Mouse (Mus musculus) midbrain, embryonic 13.5 days (tissue): ENCODE data around the gene Crygd. TPM values are rescaled to one million over a fixed set of nuclear protein-coding genes. Genes with fewer than 3 reads are reported as not detected.
"Not testable (repeated sequence)": the region's sequence is repeated elsewhere in the genome, so short reads cannot be mapped to it uniquely, and the experiment has no call there.

ENCODE experiments used
- ATAC-seq: fragments of 200-750 bp; cut with Nextera tagmentation; 2 replicates; pipeline ENCODE4 v1.8.0; 2017; ENCODE audit warnings: mild to moderate bottlenecking, moderate TSS enrichment, moderate library complexity
- H3K27ac ChIP-seq: fragments of 300-500 bp; sonication (generic); 2 replicates; pipeline ENCODE4 v1.5.1; 2015; ENCODE audit warnings: inconsistent platforms, mild to moderate bottlenecking, moderate library complexity
- H3K27me3 ChIP-seq: fragments of 300-500 bp; sonication (generic); 2 replicates; pipeline ENCODE4 v1.6.1; 2015; ENCODE audit warnings: mild to moderate bottlenecking, inconsistent platforms
- H3K36me3 ChIP-seq: fragments of 300-500 bp; sonication (generic); 2 replicates; pipeline ENCODE4 v1.6.1; 2015; ENCODE audit warnings: mild to moderate bottlenecking, inconsistent platforms
- H3K4me1 ChIP-seq: fragments of 300-500 bp; sonication (generic); replicated peaks from 2 replicates; pipeline ENCODE4 v1.6.1; 2015; ENCODE audit warnings: inconsistent platforms
- H3K4me2 ChIP-seq: fragments of 300-500 bp; sonication (generic); replicated peaks from 2 replicates; pipeline ENCODE4 v1.6.1; 2015; ENCODE audit warnings: moderate library complexity, mild to moderate bottlenecking, inconsistent platforms
- H3K4me3 ChIP-seq: fragments of 300-500 bp; sonication (generic); replicated peaks from 2 replicates; pipeline ENCODE4 v1.5.1; 2015; ENCODE audit warnings: mild to moderate bottlenecking, inconsistent platforms
- H3K9ac ChIP-seq: fragments of 300-500 bp; sonication (generic); replicated peaks from 2 replicates; pipeline ENCODE4 v1.6.1; 2015; ENCODE audit warnings: mild to moderate bottlenecking, inconsistent platforms
- H3K9me3 ChIP-seq: fragments of 300-500 bp; sonication (generic); 2 replicates; pipeline ENCODE4 v1.6.1; 2016; ENCODE audit warnings: mild to moderate bottlenecking, inconsistent platforms
- WGBS: fragments of 180-500 bp; shearing (Covaris S2); methylation state at CpG from one replicate; pipeline ENCODE4 v1.1.7; 2015; 5-methylcytosine and 5-hydroxymethylcytosine counted together
- polyA plus RNA-seq: library from polyadenylated mRNA; unstranded; fragments of >200 nt; fragmentation: Nextera tagmentation; extraction: Ambion mirVana; gene quantifications from 2 replicates; pipeline ENCODE4 v1.2.1, GENCODE M21; 2015

The Crygd gene
- polyA plus RNA-seq, 1 experiment from 2014 or later, result not detected

- Histone ChIP-seq H3K9ac (no peak overlapping the region), H3K4me2 (no peak overlapping the region), H3K9me3 (no peaks in the 10 kb centered on the region), H3K4me1 (no peaks in the 10 kb centered on the region), H3K4me3 (no peak overlapping the region), H3K27ac (no peak overlapping the region), H3K36me3 (no peaks in the 10 kb centered on the region), H3K27me3 (no peaks in the 10 kb centered on the region)
- 20% methylated on average over 5 of the region's 5 CpGs for WGBS
- no peak for ATAC-seq
Measured at GRCm38 (mm10) chr1:65075607-65076006, 12.4 kb upstream of the Crygd start.

- ATAC-seq, result no peak
- WGBS, result 55% methylated on average over 6 of the region's 6 CpGs
- H3K4me3 ChIP-seq, result no peak within 1 kb of the TSS
- H3K4me2 ChIP-seq, result no peak within 1 kb of the TSS
- H3K4me1 ChIP-seq, result no peaks in the 10 kb centered on the region
- H3K9me3 ChIP-seq, result no peaks in the 10 kb centered on the region
- no peaks in the 10 kb centered on the region for H3K27me3 ChIP-seq
- H3K36me3 ChIP-seq, result no peaks in the 10 kb centered on the region
- H3K27ac ChIP-seq, result no peak within 1 kb of the TSS
- no peak within 1 kb of the TSS for H3K9ac ChIP-seq
Measured at GRCm38 (mm10) chr1:65073589-65073988, 10.3 kb upstream of the Crygd start, which contains the start of gene Crygc. TSS of gene Crygc (minus strand) at chr1:65073689.

GRCm38 (mm10) chr1:65067842-65068241 lies 4.6 kb upstream of the Crygd start:
- Histone ChIP-seq H3K27ac (no peak overlapping the region), H3K27me3 (no peaks in the 10 kb centered on the region), H3K4me1 (no peaks in the 10 kb centered on the region), H3K9ac (no peak overlapping the region), H3K4me3 (no peak overlapping the region), H3K4me2 (no peak overlapping the region), H3K9me3 (no peaks in the 10 kb centered on the region), H3K36me3 (no peaks in the 10 kb centered on the region)
- ATAC-seq, result no peak

GRCm38 (mm10) chr1:65064201-65064600 lies 949 bp upstream of the Crygd start:
- Histone ChIP-seq H3K9ac (no peak overlapping the region), H3K4me3 (no peak overlapping the region), H3K9me3 (no peaks in the 10 kb centered on the region), H3K27me3 (no peaks in the 10 kb centered on the region), H3K4me1 (no peaks in the 10 kb centered on the region), H3K4me2 (no peak overlapping the region), H3K36me3 (no peaks in the 10 kb centered on the region), H3K27ac (no peak overlapping the region)
- WGBS, result 82% methylated on average over 15 of the region's 15 CpGs
- no peak for ATAC-seq

- Histone ChIP-seq H3K36me3 (no peaks in the 10 kb centered on the region), H3K4me3 (no peak overlapping the region), H3K27ac (no peak overlapping the region), H3K4me2 (no peak overlapping the region), H3K9me3 (no peaks in the 10 kb centered on the region), H3K9ac (no peak overlapping the region), H3K4me1 (0 out of 2 replicates have a peak, but pooled peaks cover 3% of the 10 kb centered on the region), H3K27me3 (no peaks in the 10 kb centered on the region)
- 37% methylated on average over 2 of the region's 2 CpGs for WGBS
- ATAC-seq, result no peak
Measured at GRCm38 (mm10) chr1:65052140-65052539, 11.1 kb downstream of the Crygd start.

- Histone ChIP-seq H3K9ac (no peak overlapping the region), H3K27me3 (no peaks in the 10 kb centered on the region), H3K4me1 (0 out of 2 replicates have a peak, but pooled peaks cover 3% of the 10 kb centered on the region), H3K4me2 (no peak overlapping the region), H3K36me3 (no peaks in the 10 kb centered on the region), H3K27ac (no peak overlapping the region), H3K4me3 (no peak overlapping the region), H3K9me3 (no peaks in the 10 kb centered on the region)
- 64% methylated on average over 7 of the region's 7 CpGs for WGBS
- ATAC-seq, result no peak
Measured at GRCm38 (mm10) chr1:65051696-65052095, 11.6 kb downstream of the Crygd start.

GRCm38 (mm10) chr1:65050952-65051351 lies 12.3 kb downstream of the Crygd start, which contains the start of gene Cryge:
TSS of gene Cryge (minus strand) at chr1:65051149.
- not testable (repeated sequence) for H3K27ac ChIP-seq, H3K27me3 ChIP-seq, ATAC-seq, H3K4me1 ChIP-seq, H3K4me2 ChIP-seq, H3K9ac ChIP-seq, H3K9me3 ChIP-seq, H3K4me3 ChIP-seq, H3K36me3 ChIP-seq
- WGBS, result 65% methylated on average over 12 of the region's 12 CpGs

- H3K9ac ChIP-seq, result no peak overlapping the region
- H3K27me3 ChIP-seq, result no peaks in the 10 kb centered on the region
- 51% methylated on average over 12 of the region's 12 CpGs for WGBS
- ATAC-seq, result no peak
- 0 out of 2 replicates have a peak, but pooled peaks cover 3% of the 10 kb centered on the region for H3K4me1 ChIP-seq
- H3K36me3 ChIP-seq, result no peaks in the 10 kb centered on the region
- H3K4me3 ChIP-seq, result no peak overlapping the region
- no peak overlapping the region for H3K27ac ChIP-seq
- no peaks in the 10 kb centered on the region for H3K9me3 ChIP-seq
- no peak overlapping the region for H3K4me2 ChIP-seq
Measured at GRCm38 (mm10) chr1:65048781-65049180, 14.5 kb downstream of the Crygd start.

GRCm38 (mm10) chr1:65046401-65047109 lies 16.7 kb downstream of the Crygd start:
- Histone ChIP-seq H3K4me3 (no peak overlapping the region), H3K9ac (no peak overlapping the region), H3K36me3 (no peaks in the 10 kb centered on the region), H3K27ac (no peak overlapping the region), H3K27me3 (no peaks in the 10 kb centered on the region), H3K4me2 (no peak overlapping the region), H3K9me3 (no peaks in the 10 kb centered on the region), H3K4me1 (0 out of 2 replicates have a peak, but pooled peaks cover 3% of the 10 kb centered on the region)
- ATAC-seq, result 0 out of 2 replicates have a peak, but pooled peaks have one; percentile 27
- 39% methylated on average over 8 of the region's 8 CpGs for WGBS

- 90% methylated on average over 2 of the region's 2 CpGs for WGBS
- Histone ChIP-seq H3K27ac (no peak overlapping the region), H3K4me3 (no peak overlapping the region), H3K27me3 (no peaks in the 10 kb centered on the region), H3K4me1 (no peaks in the 10 kb centered on the region), H3K36me3 (no peaks in the 10 kb centered on the region), H3K9ac (no peak overlapping the region), H3K9me3 (no peaks in the 10 kb centered on the region), H3K4me2 (no peak overlapping the region)
- ATAC-seq, result no peak
Measured at GRCm38 (mm10) chr1:65043433-65043832, 19.8 kb downstream of the Crygd start.

GRCm38 (mm10) chr1:65041837-65042236 lies 21.4 kb downstream of the Crygd start:
- no peak overlapping the region for H3K27ac ChIP-seq
- no peak for ATAC-seq
- no peak overlapping the region for H3K9ac ChIP-seq
- no peaks in the 10 kb centered on the region for H3K4me1 ChIP-seq
- no peak overlapping the region for H3K4me3 ChIP-seq
- no peaks in the 10 kb centered on the region for H3K36me3 ChIP-seq
- no peaks in the 10 kb centered on the region for H3K9me3 ChIP-seq
- WGBS, result 97% methylated on average over 3 of the region's 3 CpGs
- no peak overlapping the region for H3K4me2 ChIP-seq
- no peaks in the 10 kb centered on the region for H3K27me3 ChIP-seq

- Histone ChIP-seq H3K27ac (no peak overlapping the region), H3K4me2 (no peak overlapping the region), H3K4me1 (no peaks in the 10 kb centered on the region), H3K27me3 (no peaks in the 10 kb centered on the region), H3K9me3 (no peaks in the 10 kb centered on the region), H3K36me3 (no peaks in the 10 kb centered on the region), H3K4me3 (no peak overlapping the region), H3K9ac (no peak overlapping the region)
- 88% methylated on average over 6 of the region's 6 CpGs for WGBS
- no peak for ATAC-seq
Measured at GRCm38 (mm10) chr1:65040806-65041205, 22.4 kb downstream of the Crygd start.

GRCm38 (mm10) chr1:65039679-65040078 lies 23.6 kb downstream of the Crygd start:
- Histone ChIP-seq H3K4me1 (no peaks in the 10 kb centered on the region), H3K27ac (no peak overlapping the region), H3K36me3 (no peaks in the 10 kb centered on the region), H3K9me3 (no peaks in the 10 kb centered on the region), H3K9ac (no peak overlapping the region), H3K27me3 (no peaks in the 10 kb centered on the region), H3K4me2 (no peak overlapping the region), H3K4me3 (no peak overlapping the region)
- 78% methylated on average over 3 of the region's 3 CpGs for WGBS
- no peak for ATAC-seq
